Mouse (Mus musculus): ENCODE data around the gene Nt5m.

DNA sequence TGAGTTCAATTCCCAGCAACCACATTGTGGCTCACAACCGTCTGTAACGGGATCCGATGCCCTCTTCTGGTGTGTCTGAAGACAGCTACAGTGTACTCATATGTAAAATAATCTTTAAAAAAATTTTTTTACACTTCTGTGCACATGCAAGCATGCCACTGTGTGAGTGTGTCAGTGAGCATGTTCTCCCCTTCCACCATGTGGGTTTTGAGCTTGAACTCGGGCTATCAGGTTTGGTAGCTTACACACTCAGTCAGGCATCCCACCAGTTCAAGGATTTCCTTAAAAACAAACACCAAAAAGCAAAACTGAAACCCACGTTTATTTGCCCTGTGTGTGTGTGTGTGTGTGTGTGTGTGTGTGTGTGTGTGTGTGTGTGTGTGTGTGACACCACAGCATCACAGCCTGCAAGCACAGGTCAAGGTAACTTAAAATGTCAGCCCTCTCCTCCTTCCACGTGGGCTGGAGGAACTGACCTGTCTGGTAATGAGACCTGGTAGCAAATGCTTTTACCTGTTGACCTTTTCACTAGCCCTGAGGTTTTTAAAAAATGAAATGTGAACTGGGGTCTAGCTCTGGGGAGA lies 23.7 kb upstream of the Nt5m start:
- no peak for TF ChIP-seq CTCF (IDR thresholded peaks at IDR 0.05; ENCODE audit: borderline replicate concordance, extremely low read depth, insufficient read depth, insufficient read length)
- no peak for TF ChIP-seq POLR2A (IDR thresholded peaks at IDR 0.05; ENCODE audit: borderline replicate concordance, extremely low read depth, insufficient read depth, insufficient read length, poor library complexity, severe bottlenecking)
